Mouse (Mus musculus): ENCODE results near the gene Comtd1.

The Comtd1 gene

DNA sequence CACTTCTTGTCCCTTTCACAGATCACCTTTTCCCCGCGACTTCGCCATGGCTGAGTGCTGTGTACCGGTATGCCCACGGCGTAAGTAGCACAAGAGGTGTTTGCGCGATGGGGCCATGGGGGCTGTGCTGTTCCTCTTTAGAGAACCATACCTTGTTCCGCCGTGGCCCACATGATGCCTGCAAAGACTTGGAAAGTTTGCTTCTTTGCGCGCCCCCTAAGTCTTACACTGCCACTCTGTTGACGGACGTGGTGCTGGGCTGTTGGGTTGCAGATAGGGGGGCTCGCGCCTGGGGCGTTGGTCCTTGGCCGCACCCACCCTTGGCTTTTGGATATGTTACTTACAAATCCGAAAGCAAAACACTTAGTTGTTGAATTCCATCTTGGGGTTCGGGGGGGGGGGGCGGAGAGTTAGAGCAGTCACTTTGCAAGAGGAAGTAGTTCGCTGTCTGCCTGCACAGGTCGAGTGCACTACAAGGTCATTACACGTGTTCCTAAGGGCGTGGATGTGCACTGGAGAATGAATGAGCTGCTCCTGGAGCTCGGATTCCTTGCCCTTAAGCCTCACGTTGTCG is 16.9 kb downstream of the Comtd1 start:
- no peak for DNase-seq

- DNase-seq, result peak; percentile 98
Observed at GRCm38 (mm10) chr14:21830876-21831767, 17.7 kb downstream of the Comtd1 start.

- no peak for DNase-seq
Observed at GRCm38 (mm10) chr14:21825786-21826491, 22.8 kb downstream of the Comtd1 start.

DNA sequence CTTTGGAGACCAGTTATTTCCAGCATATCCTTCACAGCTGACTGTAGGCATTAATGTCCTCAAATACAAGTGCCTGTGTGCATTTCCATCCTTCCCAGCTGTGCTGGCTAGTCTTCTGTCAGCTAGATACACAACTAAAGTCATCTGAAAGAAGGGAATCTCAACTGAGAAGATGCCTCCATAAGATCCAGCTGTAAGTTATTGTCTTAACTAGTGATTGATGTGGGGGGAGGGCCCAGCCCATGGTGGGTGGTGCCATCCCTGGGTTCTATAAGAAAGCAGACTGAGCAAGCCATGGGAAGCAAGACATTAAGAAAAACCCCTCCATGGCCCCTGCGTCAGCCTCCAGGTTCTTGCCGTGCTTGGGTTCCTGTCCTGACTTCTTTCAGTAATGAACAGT is 23.8 kb downstream of the Comtd1 start, which contains the start of gene Vdac2:
Vdac2 (plus strand) TSS at position 301 of the 400 bp plus-strand sequence.
- no peak for DNase-seq

- no peak for DNase-seq
Observed at GRCm38 (mm10) chr14:21823897-21824296, 24.9 kb downstream of the Comtd1 start.

GRCm38 (mm10) chr14:21822795-21823374 is 25.9 kb downstream of the Comtd1 start:
- no peak for DNase-seq

GRCm38 (mm10) chr14:21822307-21822706 is 26.5 kb downstream of the Comtd1 start:
- no peak for DNase-seq

- no peak for DNase-seq
Observed at GRCm38 (mm10) chr14:21820880-21821505, 27.8 kb downstream of the Comtd1 start.

DNA sequence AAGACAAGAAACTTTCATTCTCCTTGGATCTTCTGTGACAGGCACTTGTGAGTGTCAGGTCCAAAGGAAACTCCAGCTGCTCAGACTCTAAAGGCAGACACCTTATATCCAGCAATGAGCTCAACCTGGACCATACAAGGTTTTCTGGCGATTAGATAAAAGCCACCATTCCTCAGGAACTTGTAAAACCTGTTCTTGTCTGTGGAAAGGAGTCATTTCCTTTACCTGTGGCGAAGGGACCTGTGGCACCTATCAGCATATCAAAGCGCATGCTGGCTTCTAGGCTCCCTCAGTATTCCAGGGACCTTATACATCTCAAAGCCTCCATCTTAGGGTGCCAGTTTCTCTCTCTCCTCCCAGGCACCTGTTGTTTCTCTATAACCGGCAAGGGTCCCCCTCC is 31.3 kb downstream of the Comtd1 start:
- no peak for DNase-seq

- DNase-seq, result no peak
Observed at GRCm38 (mm10) chr14:21816255-21816654, 32.5 kb downstream of the Comtd1 start.

GRCm38 (mm10) chr14:21814606-21815005 is 34.2 kb downstream of the Comtd1 start:
- no peak for DNase-seq

DNA sequence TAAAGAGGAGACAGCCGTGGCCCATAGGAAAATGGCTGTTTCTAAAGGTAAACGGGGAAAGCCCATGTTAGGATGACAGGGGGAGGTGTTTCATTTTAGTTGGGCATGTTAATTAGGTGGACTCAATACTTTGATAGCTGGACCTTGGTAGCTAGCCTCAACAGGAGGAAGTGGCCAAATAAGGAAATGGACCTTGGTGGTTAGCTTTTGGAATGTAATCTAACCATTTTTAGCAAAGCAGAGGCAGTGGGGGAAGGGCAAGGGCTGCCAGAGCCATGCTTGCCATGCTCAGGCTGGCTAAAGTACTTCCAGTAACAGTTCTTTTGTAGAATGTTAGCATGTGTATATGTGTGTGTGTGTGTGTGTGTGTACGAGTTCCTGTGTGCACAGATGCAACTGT is 34.9 kb downstream of the Comtd1 start:
- DNase-seq, result no peak

DNA sequence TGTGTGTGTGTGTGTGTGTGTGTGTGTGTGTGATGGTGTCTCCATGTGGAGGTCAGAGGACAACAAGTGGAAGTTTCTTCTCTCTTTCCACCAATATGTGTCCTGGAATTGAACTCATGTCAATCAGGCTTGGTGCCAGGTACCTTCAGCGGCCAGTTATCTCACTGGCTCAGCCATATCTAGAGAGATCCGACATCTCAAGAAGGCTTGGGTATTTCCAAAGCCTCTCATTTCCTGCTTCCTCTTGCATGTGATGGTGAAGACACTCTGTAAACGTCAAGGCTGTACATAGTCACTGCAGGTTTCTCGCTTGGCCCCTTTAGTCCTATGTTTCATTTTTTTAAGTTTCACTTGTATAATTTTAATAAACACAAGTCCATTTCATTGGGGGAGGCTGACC is 35.6 kb downstream of the Comtd1 start:
- no peak for DNase-seq

GRCm38 (mm10) chr14:21812590-21813162 is 36.1 kb downstream of the Comtd1 start:
- DNase-seq, result peak; percentile 85

GRCm38 (mm10) chr14:21811744-21812393 is 36.9 kb downstream of the Comtd1 start:
- DNase-seq, result no peak

DNA sequence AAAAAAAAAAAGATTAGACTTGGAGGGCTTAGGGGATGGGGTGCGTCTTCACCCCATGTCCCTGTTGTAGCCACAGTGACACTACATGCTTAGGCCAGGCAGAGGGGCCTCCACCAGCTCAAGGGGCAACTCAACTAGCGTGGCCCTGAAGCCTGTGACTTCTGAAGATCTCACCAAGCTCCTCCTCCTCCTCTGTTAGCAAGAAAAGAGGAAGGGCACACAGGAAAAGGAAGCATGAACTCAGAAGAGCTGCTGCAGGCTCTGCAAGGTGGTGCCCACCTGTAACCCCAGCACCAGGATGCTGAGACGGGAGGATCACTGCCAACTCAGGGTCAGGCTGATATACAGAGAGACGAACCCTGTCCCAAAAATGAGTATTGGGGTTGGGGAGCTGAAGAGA is 37.5 kb downstream of the Comtd1 start:
- DNase-seq, result no peak

- DNase-seq, result no peak
Observed at GRCm38 (mm10) chr14:21809418-21809817, 39.4 kb downstream of the Comtd1 start.

- no peak for DNase-seq
Observed at GRCm38 (mm10) chr14:21808208-21808922, 40.4 kb downstream of the Comtd1 start.

DNA sequence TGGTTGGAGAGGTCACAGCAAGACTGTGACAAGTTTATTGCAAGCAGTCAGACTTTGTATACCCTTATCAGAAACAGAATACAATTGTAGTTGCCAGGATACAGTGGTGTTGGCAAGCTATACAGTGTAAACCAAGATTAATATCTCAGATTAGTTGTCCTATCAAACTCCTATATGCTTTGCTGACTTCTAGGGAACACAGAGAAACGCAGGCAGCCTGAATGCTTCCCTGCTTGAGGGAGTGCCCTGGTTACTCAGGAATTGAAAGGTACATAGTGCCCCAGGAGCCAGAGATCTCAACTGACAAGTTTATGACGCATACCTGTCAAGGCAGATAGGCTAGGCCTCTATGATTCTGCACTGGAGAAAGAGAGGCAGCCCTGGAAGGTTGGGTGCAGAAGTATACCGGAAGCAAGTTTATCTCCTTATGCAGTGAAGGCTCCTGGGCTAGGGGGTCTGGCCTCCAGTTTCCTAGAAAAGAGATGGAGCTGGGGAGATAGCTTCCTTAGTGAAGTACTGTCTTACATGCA is 42.1 kb downstream of the Comtd1 start:
- DNase-seq, result no peak

GRCm38 (mm10) chr14:21806203-21806602 is 42.6 kb downstream of the Comtd1 start:
- no peak for DNase-seq
